Mouse (Mus musculus) adipocyte (in vitro differentiated cells): ENCODE data around the gene Stpg2.
"Not testable (repeated sequence)": the region's sequence is repeated elsewhere in the genome, so short reads cannot be mapped to it uniquely, and the experiment has no call there.

Experiments used
- DNase-seq: peaks from one replicate; pipeline ENCODE4 v3.0.0-alpha.2; 2016; ENCODE audit warnings: low spot score

Gene Stpg2

GRCm38 (mm10) chr3:139419142-139419541, 213.6 kb downstream of the Stpg2 start:
- no peak for DNase-seq

DNA sequence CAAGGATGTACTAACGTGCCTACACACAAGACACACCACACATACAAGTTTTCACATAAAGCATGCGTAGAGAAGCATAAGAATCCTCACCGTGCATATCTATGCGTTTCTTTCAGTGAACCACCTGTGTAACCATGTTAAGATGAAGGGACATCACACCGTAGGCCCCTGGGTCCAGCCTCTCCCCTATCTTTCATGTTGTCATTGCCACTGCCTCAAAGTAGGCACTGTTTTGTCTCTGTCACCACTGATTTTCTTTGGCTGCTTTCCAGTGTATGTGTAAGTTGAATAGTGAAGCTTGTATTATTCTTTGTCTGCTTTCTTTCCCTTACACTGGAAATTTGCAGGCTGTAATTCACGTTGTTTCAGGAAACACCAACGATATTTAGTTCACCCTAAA, 236.7 kb downstream of the Stpg2 start:
- DNase-seq, result no peak

GRCm38 (mm10) chr3:139495939-139496338, 290.4 kb downstream of the Stpg2 start:
- DNase-seq, result no peak

- DNase-seq, result no peak
Observed at GRCm38 (mm10) chr3:139502216-139502615, 296.7 kb downstream of the Stpg2 start.

- DNase-seq, result no peak
Observed at GRCm38 (mm10) chr3:139509275-139509985, 303.9 kb downstream of the Stpg2 start.

GRCm38 (mm10) chr3:139578496-139578895, 373.0 kb downstream of the Stpg2 start:
- no peak for DNase-seq

- DNase-seq, result no peak
Observed at GRCm38 (mm10) chr3:139581298-139581697, 375.8 kb downstream of the Stpg2 start.

DNA sequence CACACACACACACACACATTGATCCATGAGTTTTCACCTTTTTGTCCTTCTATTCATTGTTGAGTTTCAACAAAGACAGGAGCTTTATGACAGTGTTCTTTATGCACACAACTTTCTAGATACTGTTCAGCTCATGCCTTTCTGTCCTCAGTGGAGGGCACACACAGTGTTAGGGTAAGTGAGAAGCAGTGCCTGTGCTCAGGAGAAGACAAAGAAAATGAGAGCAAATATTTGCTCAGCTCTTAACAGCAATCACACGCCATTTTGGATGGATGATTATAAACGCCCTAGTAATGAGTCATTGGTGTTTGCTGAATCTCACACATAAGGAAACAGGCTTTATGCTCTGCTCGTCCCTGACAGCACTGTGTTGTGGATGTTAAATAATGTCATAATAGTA, 394.0 kb downstream of the Stpg2 start:
- no peak for DNase-seq

DNA sequence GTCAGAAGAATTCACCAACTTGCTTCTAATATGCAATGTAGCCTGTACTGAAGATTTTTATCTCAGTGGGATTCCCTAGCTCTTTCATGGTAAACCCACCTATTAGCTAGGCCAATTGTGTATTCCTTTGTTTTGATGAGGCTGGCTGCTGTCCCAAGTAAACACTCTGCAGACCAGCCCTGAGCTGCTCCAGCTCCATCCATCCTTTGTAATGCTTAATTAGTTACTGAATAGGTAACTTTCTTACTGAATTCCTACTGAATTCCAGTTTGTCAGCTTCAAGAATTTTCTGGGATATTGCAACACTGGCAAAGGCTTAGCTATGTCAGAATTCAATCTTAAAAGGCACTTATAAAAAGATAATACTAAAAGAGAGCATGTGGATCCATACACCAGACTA, 402.8 kb downstream of the Stpg2 start:
- DNase-seq, result not testable (repeated sequence)

DNA sequence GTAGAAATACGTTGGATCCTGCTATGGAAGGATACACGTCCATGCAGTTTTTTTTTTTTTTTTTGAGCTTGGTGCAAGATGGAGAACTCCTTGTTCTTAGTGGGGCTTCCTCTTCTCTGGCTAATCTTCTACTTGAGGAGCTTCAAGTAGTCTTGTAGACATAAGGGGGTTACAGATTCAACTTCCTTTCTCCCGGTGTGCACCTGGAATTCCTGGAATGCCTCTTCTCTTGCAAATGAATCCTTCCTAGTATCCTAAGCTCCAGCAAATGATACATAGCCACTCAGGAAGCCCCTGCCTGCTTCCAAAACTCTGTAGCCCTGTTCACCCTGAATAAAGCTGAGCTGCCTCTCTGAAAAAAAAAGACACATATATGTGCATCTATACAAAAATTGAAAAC, 409.1 kb downstream of the Stpg2 start:
- DNase-seq, result no peak

DNA sequence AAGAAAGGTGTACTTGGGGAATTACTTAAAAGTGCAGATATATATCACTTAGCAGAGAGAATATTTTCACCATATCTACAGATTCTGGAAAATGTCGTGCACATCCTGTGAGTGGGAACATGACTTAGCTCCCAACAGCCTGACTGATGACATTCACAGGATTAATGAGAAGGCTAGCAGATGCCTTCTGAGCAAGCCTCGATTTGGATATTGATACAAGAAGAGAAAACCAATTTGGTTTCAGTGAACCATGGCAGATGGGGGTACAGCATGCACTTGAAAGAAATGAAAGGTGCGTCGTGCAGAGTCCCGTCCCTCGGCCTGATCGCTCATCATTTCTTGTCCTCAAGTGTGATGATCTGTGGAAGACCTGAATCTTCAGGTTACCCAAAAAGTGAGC, 410.3 kb downstream of the Stpg2 start:
- DNase-seq, result no peak

GRCm38 (mm10) chr3:139637887-139638286, 432.4 kb downstream of the Stpg2 start:
- no peak for DNase-seq

DNA sequence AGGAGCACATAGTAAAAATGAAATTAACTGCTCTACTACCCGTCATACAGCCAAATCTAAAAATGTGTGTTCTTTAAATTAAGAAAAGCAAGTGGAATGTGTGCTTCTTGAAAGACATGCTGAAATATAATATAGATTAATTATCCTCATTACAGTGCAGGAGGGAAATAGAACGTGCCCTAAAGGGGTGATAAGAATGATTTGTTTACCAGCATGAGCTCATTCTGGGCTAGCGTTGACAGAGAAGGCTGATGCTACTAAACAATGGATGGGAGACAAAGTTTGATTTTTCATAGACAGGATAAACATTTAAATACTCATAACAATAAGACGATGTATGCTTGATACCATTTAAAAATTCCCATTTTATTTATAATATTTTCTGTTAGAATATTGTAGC, 446.0 kb downstream of the Stpg2 start:
- DNase-seq, result no peak

GRCm38 (mm10) chr3:139659416-139659815, 453.9 kb downstream of the Stpg2 start:
- DNase-seq, result no peak

GRCm38 (mm10) chr3:139662241-139662640, 456.7 kb downstream of the Stpg2 start:
- no peak for DNase-seq

DNA sequence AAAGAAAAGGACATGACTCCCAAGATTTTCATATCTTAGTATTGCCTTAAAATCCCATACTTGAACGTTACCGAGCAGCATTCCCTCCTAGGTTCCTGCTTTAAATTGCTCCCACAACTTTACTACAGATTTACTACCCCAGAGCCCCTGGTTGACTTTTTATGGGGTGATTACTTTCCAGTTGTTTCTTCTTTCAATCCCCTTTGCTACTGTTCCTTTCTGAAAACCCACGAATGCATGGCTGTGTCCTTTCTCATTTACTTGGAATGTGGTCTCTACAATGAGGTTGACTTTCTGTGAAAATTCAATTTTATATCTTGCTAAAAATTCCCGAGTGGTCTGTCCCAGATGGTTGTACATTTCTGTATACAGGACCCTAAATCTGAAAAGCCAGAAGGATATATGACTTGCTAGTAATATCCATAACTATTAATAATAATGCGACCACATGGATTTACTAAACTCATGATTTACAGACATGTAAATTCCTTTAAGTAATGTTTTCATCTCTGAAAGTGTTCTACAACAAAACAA, 458.3 kb downstream of the Stpg2 start:
- DNase-seq, result no peak

DNA sequence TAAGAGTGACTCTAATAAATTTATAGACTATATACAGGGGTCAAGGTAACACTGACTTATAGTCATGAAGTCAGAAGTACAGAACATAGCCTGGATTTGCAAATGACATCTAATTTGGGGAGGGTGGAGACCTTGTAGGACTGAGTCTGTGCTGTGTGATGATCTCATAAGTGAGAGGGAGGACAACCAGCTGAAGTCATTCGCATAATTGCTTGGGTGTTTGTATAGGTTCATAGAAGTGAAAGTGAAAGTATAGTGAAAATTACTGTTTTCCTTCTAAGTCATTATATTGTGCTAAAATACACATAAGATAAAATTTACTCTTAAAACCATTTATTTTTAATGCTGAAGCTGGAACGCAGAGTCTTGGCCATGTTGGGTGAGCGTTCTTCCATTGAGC, 459.6 kb downstream of the Stpg2 start:
- DNase-seq, result no peak

GRCm38 (mm10) chr3:139676192-139676591, 470.7 kb downstream of the Stpg2 start:
- no peak for DNase-seq

- DNase-seq, result no peak
Observed at GRCm38 (mm10) chr3:139676723-139677122, 471.2 kb downstream of the Stpg2 start.

- not testable (repeated sequence) for DNase-seq
Observed at GRCm38 (mm10) chr3:139704238-139704637, 498.7 kb downstream of the Stpg2 start.

DNA sequence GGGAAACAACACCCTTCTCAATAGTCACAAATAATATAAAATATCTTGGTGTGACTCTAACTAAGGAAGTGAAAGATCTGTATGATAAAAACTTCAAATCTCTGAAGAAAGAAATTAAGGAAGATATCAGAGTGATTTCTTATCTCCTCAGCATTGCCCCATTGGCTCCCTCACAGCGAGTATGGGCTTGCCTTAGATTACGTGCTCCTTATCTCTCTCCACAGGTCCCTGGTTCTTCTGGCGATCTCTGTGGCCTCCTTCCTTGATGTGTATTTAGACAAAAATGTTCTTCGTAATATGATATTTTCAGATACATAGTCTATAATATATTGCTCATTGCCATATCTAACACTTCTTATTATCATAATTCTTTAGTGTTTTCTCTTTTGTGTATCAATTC, 501.9 kb downstream of the Stpg2 start:
- DNase-seq, result not testable (repeated sequence)

GRCm38 (mm10) chr3:139709794-139710193, 504.3 kb downstream of the Stpg2 start:
- DNase-seq, result no peak

GRCm38 (mm10) chr3:139728751-139729150, 523.3 kb downstream of the Stpg2 start:
- DNase-seq, result no peak

DNA sequence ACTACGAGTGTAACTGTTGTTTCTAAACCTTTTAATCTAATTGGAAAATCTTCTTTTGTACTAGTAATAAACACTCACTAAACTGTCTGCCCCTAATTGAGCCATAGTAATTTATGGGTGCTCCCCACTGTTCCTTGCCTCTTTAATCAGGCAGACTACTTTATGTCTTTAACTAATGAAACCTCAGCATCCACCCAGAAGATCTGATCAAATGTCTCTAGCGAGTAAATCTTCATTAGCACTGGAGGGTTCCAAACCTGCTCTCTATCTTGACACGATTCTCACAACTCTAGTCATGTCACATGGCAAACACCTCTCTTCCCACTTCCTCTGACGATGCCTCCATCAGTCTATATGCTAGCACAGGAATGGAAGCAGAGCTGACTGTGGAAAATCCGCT, 523.8 kb downstream of the Stpg2 start:
- no peak for DNase-seq
